Mouse (Mus musculus): ENCODE results near the gene Arhgef7.

- TF ChIP-seq CTCF (IDR thresholded peaks at IDR 0.05; ENCODE audit: low read depth, low read length) = no peak
- TF ChIP-seq POLR2A (IDR thresholded peaks at IDR 0.05; ENCODE audit: insufficient read depth, low read length) = no peak
These were observed 116.8 kb downstream of the Arhgef7 start for GRCm38 (mm10) chr8:11844316-11844685.
